Mouse (Mus musculus): ENCODE measurements around the gene Zfp709. TPM values are rescaled to one million over a fixed set of nuclear protein-coding genes. Genes with fewer than 3 reads are reported as not detected.

Gene Zfp709
- polyA plus RNA-seq, 1 experiment: 2.5 TPM

DNA sequence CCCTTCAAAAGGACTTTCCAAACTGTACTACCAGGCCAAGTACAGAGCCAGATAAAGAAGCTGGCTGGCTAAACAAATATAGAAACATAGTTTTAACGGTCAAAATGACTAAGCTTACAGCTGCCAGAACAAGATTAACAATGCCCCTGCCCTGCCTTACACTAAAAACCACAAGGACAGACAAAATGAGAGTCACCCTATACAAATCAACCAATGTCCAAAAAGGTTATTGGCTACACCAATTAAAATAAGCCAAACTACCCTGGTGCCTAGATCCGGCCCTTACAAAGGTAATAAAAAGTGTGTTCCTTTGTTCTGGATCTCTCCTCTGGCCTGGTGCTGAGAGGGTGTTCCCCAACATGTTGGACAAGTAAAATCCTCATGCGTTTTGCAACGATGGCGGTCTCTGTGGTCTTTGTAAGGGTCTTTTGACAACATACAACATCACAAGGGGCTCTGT, 26.0 kb downstream of the Zfp709 start:
- H3K4me1 ChIP-seq (ENCODE audit: control insufficient read depth, insufficient read depth, low read length): no peaks in the 10 kb centered on the region
- H3K4me3 ChIP-seq (ENCODE audit: low read depth, low read length): peak overlapping the region; percentile 73
- peak overlapping the region; percentile 57 for H3K9ac ChIP-seq (ENCODE audit: low read depth, poor library complexity, severe bottlenecking)
- peak overlapping the region; percentile 74 for H3K27ac ChIP-seq (ENCODE audit: insufficient read depth, low read length)
- no peaks in the 10 kb centered on the region for H3K27me3 ChIP-seq (ENCODE audit: control insufficient read depth, insufficient read depth, low read length, poor library complexity, severe bottlenecking)
- H3K9me3 ChIP-seq (replicated peaks; ENCODE audit: control insufficient read depth, insufficient read depth, low read length, poor library complexity, severe bottlenecking): no peaks in the 10 kb centered on the region
- H3K36me3 ChIP-seq (ENCODE audit: control insufficient read depth, insufficient read depth, low read length, poor library complexity, severe bottlenecking): no peaks in the 10 kb centered on the region
- TF ChIP-seq EP300 (IDR thresholded peaks at IDR 0.05; ENCODE audit: insufficient read depth, low read depth, low read length) (no peak), POLR2A (IDR thresholded peaks at IDR 0.05; ENCODE audit: insufficient read depth, low read length) (no peak), CTCF (IDR thresholded peaks at IDR 0.05; ENCODE audit: low read depth, low read length) (no peak)

DNA sequence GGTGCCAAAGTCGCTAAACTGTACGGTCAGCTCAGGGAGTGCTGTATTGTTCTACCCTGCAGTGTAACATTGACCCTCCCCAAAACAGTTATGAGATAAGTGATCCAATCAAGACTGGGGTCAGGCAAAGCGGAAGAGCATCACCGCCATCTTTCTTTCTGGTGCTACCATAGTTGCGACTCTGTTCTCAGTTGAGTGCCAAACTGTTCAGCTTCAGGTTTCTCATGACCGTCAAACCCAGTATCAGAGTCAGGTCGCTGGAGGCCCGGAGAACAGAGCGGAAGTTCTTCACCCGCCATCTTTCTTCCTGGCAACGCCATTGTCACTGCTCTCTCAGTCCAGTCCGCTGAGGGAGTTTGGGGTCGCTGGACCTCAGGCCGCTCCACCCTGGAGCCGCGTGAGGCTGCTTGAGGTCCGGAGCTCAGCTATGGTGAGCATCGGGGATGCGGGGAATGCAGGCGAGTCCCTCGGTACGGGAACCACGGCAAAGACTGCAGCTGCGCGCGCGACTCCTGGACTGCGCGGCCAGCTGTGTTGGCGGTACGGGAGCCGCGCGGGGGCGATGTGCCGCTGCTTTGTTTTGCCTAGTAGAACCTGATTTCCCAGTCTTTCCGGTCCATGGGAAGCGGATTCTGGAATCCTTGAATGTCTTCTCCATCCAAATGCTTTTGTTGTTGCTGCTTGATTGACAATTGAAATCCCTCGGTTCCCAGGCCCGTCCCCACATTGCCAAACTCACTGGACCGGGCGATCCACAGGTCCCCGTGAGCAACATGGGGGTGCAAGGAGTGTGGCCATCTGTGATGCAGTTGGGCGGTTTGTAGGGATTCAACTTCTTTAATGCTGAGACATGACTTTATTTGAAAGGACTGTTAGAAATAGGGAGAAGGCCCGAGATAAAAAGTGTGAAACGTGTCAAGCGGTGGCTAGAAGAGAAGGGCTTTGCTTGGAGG, 26.8 kb downstream of the Zfp709 start, which contains the start of the genes Zfp882 and Zfp617:
TSS of gene Zfp882 (plus strand) at position 300 of the 953 bp plus-strand sequence.
TSS of gene Zfp617 (plus strand) at position 327 of the 953 bp plus-strand sequence.
- H3K9ac ChIP-seq (ENCODE audit: low read depth, poor library complexity, severe bottlenecking): peak within 1 kb of the TSS; percentile 57
- peak within 1 kb of the TSS; percentile 73 for H3K4me3 ChIP-seq (ENCODE audit: low read depth, low read length)
- H3K27ac ChIP-seq (ENCODE audit: insufficient read depth, low read length): peak within 1 kb of the TSS; percentile 74
- no peaks in the 10 kb centered on the region for H3K9me3 ChIP-seq (replicated peaks; ENCODE audit: control insufficient read depth, insufficient read depth, low read length, poor library complexity, severe bottlenecking)
- no peaks in the 10 kb centered on the region for H3K4me1 ChIP-seq (ENCODE audit: control insufficient read depth, insufficient read depth, low read length)
- TF ChIP-seq CTCF (IDR thresholded peaks at IDR 0.05; ENCODE audit: low read depth, low read length): peak; percentile 50
- TF ChIP-seq POLR2A (IDR thresholded peaks at IDR 0.05; ENCODE audit: insufficient read depth, low read length): peak; percentile 49
- TF ChIP-seq EP300 (IDR thresholded peaks at IDR 0.05; ENCODE audit: insufficient read depth, low read depth, low read length): no peak
- peaks cover 3% of the 10 kb centered on the region; the same call in 1 of the 2 replicates for H3K36me3 ChIP-seq (ENCODE audit: control insufficient read depth, insufficient read depth, low read length, poor library complexity, severe bottlenecking)
- H3K27me3 ChIP-seq (ENCODE audit: control insufficient read depth, insufficient read depth, low read length, poor library complexity, severe bottlenecking): no peaks in the 10 kb centered on the region

DNA sequence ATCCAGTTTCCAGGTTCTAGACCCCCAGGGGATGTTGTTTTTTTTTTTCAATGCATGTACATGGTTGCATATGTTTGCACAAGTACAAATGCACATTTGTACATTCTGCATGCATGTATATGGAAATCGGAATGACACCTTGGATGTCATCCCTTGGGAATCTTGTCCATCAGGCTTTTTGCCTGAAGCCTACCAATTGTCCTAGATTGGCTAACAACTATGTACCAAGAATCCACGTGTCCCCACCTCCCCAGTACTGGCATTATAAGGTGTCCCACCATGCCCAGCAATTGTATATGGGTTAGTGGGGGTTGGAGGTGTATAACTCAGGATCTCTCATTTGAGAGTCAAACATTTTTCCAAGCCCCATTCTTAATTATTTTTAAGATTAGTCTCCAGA, 30.5 kb downstream of the Zfp709 start:
- TF ChIP-seq EP300 (IDR thresholded peaks at IDR 0.05; ENCODE audit: insufficient read depth, low read depth, low read length): no peak
- no peak for TF ChIP-seq POLR2A (IDR thresholded peaks at IDR 0.05; ENCODE audit: insufficient read depth, low read length)
- no peak for TF ChIP-seq CTCF (IDR thresholded peaks at IDR 0.05; ENCODE audit: low read depth, low read length)
- Histone ChIP-seq H3K36me3 (ENCODE audit: control insufficient read depth, insufficient read depth, low read length, poor library complexity, severe bottlenecking) (peaks cover 10% of the 10 kb centered on the region), H3K27me3 (ENCODE audit: control insufficient read depth, insufficient read depth, low read length, poor library complexity, severe bottlenecking) (no peaks in the 10 kb centered on the region), H3K27ac (ENCODE audit: insufficient read depth, low read length) (no peak overlapping the region), H3K4me1 (ENCODE audit: control insufficient read depth, insufficient read depth, low read length) (no peaks in the 10 kb centered on the region), H3K4me3 (ENCODE audit: low read depth, low read length) (no peak overlapping the region), H3K9me3 (replicated peaks; ENCODE audit: control insufficient read depth, insufficient read depth, low read length, poor library complexity, severe bottlenecking) (no peaks in the 10 kb centered on the region), H3K9ac (ENCODE audit: low read depth, poor library complexity, severe bottlenecking) (no peak overlapping the region)

- peak overlapping the region; percentile 93 for H3K27ac ChIP-seq (ENCODE audit: insufficient read depth, low read length)
- TF ChIP-seq CTCF (IDR thresholded peaks at IDR 0.05; ENCODE audit: low read depth, low read length) (no peak), POLR2A (IDR thresholded peaks at IDR 0.05; ENCODE audit: insufficient read depth, low read length) (no peak), EP300 (IDR thresholded peaks at IDR 0.05; ENCODE audit: insufficient read depth, low read depth, low read length) (0 out of 2 replicates have a peak, but pooled peaks have one; percentile 3)
- H3K4me1 ChIP-seq (ENCODE audit: control insufficient read depth, insufficient read depth, low read length): no peaks in the 10 kb centered on the region
- peak overlapping the region; percentile 99 for H3K4me3 ChIP-seq (ENCODE audit: low read depth, low read length)
- peaks cover 12% of the 10 kb centered on the region for H3K36me3 ChIP-seq (ENCODE audit: control insufficient read depth, insufficient read depth, low read length, poor library complexity, severe bottlenecking)
- peak overlapping the region; percentile 95 for H3K9ac ChIP-seq (ENCODE audit: low read depth, poor library complexity, severe bottlenecking)
- no peaks in the 10 kb centered on the region; the same call in 1 of the 2 replicates for H3K9me3 ChIP-seq (replicated peaks; ENCODE audit: control insufficient read depth, insufficient read depth, low read length, poor library complexity, severe bottlenecking)
- no peaks in the 10 kb centered on the region for H3K27me3 ChIP-seq (ENCODE audit: control insufficient read depth, insufficient read depth, low read length, poor library complexity, severe bottlenecking)
These were observed 41.0 kb downstream of the Zfp709 start for GRCm38 (mm10) chr8:71922567-71923401.

DNA sequence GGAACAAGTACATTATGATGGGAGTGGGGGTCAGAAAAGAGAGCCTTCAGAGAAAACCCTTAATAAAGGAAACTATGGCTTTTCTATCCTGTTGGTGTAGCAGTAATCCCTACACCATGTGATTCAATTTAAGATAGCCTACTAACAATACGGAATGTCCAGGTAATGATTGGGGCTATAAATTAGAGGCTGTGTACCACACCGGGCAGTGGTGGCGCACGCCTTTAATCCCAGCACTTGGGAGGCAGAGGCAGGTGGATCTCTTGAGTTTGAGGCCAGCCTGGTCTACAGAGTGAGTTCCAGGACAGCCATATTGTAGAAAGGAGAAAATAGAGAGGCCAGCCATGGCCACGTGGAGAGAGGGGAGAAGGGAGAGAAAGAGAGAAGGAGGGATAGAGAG, 44.0 kb downstream of the Zfp709 start:
- H3K4me1 ChIP-seq (ENCODE audit: control insufficient read depth, insufficient read depth, low read length): no peaks in the 10 kb centered on the region
- no peaks in the 10 kb centered on the region for H3K27me3 ChIP-seq (ENCODE audit: control insufficient read depth, insufficient read depth, low read length, poor library complexity, severe bottlenecking)
- no peak overlapping the region for H3K9ac ChIP-seq (ENCODE audit: low read depth, poor library complexity, severe bottlenecking)
- peaks cover 3% of the 10 kb centered on the region; the same call in 1 of the 2 replicates for H3K9me3 ChIP-seq (replicated peaks; ENCODE audit: control insufficient read depth, insufficient read depth, low read length, poor library complexity, severe bottlenecking)
- peaks cover 35% of the 10 kb centered on the region for H3K36me3 ChIP-seq (ENCODE audit: control insufficient read depth, insufficient read depth, low read length, poor library complexity, severe bottlenecking)
- TF ChIP-seq CTCF (IDR thresholded peaks at IDR 0.05; ENCODE audit: low read depth, low read length) (no peak), POLR2A (IDR thresholded peaks at IDR 0.05; ENCODE audit: insufficient read depth, low read length) (no peak), EP300 (IDR thresholded peaks at IDR 0.05; ENCODE audit: insufficient read depth, low read depth, low read length) (no peak)
- H3K27ac ChIP-seq (ENCODE audit: insufficient read depth, low read length): no peak overlapping the region
- H3K4me3 ChIP-seq (ENCODE audit: low read depth, low read length): no peak overlapping the region
